Mouse (Mus musculus) MEL (cell line): ENCODE measurements at regions not wholly inside any gene's neighbourhood (a gene's known extent, or its start where the extent isn't known, plus 50 kb on each side); places are given as distances from the start of the nearest gene placed in this dataset.

Experiments used
- DNase-seq: peaks from one replicate; pipeline ENCODE4 v3.0.0; 2011; ENCODE audit warnings: low read depth, low spot score
- H3K27ac ChIP-seq: 2 replicates; pipeline ENCODE4 v1.5.1; 2012; ENCODE audit warnings: low read depth, mild to moderate bottlenecking, control low read depth, low read length, moderate library complexity; ENCODE audit not compliant: control insufficient read depth
- H3K27me3 ChIP-seq, 2 experiments: fragments of 150-350 bp in 1 of 2; sonication (generic) in 1 of 2; 2 replicates each; pipeline ENCODE4 v1.6.1; 2012; ENCODE audit warnings: low read length in 2 of 2, mild to moderate bottlenecking in 2 of 2, improper control_type of control experiment in 1 of 2, moderate library complexity in 1 of 2; ENCODE audit not compliant: insufficient read depth in 2 of 2, control insufficient read depth in 1 of 2
- H3K36me3 ChIP-seq, 2 experiments: 2 replicates each; pipeline ENCODE4 v1.6.1; 2012 to 2014; ENCODE audit warnings: low read length in 2 of 2, improper control_type of control experiment in 1 of 2, inconsistent platforms in 1 of 2, mild to moderate bottlenecking in 1 of 2; ENCODE audit not compliant: insufficient read depth in 2 of 2, control insufficient read depth in 1 of 2
- H3K4me1 ChIP-seq, 2 experiments: fragments of 150-350 bp in 1 of 2; sonication (generic) in 1 of 2; 2 replicates each; pipeline ENCODE4 v1.6.1; 2012; ENCODE audit warnings: low read length in 2 of 2, improper control_type of control experiment in 1 of 2, mild to moderate bottlenecking in 1 of 2; ENCODE audit not compliant: insufficient read depth in 2 of 2, control insufficient read depth in 1 of 2
- H3K4me3 ChIP-seq, 2 experiments: fragments of 150-350 bp in 1 of 2; sonication (generic) in 1 of 2; 2 replicates each; pipeline ENCODE4 v1.5.1; 2012; ENCODE audit warnings: low read depth in 2 of 2, low read length in 2 of 2, mild to moderate bottlenecking in 2 of 2, moderate library complexity in 2 of 2, control low read depth in 1 of 2, improper control_type of control experiment in 1 of 2; ENCODE audit not compliant: control insufficient read depth in 1 of 2, insufficient read depth in 1 of 2
- H3K79me2 ChIP-seq: 2 replicates; pipeline ENCODE4 v1.6.1; 2012; ENCODE audit warnings: mild to moderate bottlenecking, low read length, moderate library complexity; ENCODE audit not compliant: control insufficient read depth, poor library complexity, insufficient read depth
- H3K9ac ChIP-seq: 2 replicates; pipeline ENCODE4 v1.6.1; 2012; ENCODE audit warnings: low read depth, mild to moderate bottlenecking, control low read depth, low read length, moderate library complexity; ENCODE audit not compliant: control insufficient read depth, poor library complexity, severe bottlenecking
- H3K9me3 ChIP-seq: fragments of 150-350 bp; sonication (generic); replicated peaks from 2 replicates; pipeline ENCODE4 v1.6.1; 2012; ENCODE audit warnings: mild to moderate bottlenecking, low read length, improper control_type of control experiment, moderate library complexity; ENCODE audit not compliant: insufficient read depth
- BHLHE40 ChIP-seq: IDR thresholded peaks from 2 replicates; pipeline ENCODE4 v1.6.1; 2012; ENCODE audit warnings: low read depth, mild to moderate bottlenecking, inconsistent platforms, low read length, improper control_type of control experiment, borderline replicate concordance
- CTCF ChIP-seq, 3 experiments: IDR thresholded peaks in 2 of 3; conservative IDR thresholded peaks in 1 of 3; 2 replicates each; pipeline ENCODE4 v1.5.1; 2011 to 2012; ENCODE audit warnings: low read length in 3 of 3, low read depth in 2 of 3, mild to moderate bottlenecking in 2 of 3, improper control_type of control experiment in 1 of 3, inconsistent platforms in 1 of 3, mixed read lengths in 1 of 3, moderate library complexity in 1 of 3; ENCODE audit not compliant: control insufficient read depth in 1 of 3, insufficient read depth in 1 of 3, poor library complexity in 1 of 3, severe bottlenecking in 1 of 3
- EP300 ChIP-seq, 2 experiments: IDR thresholded peaks; 2 replicates each; pipeline ENCODE4 v1.6.1; 2011; ENCODE audit warnings: improper control_type of control experiment in 2 of 2, low read length in 2 of 2, low read depth in 1 of 2, mild to moderate bottlenecking in 1 of 2
- ETS1 ChIP-seq: IDR thresholded peaks from 2 replicates; pipeline ENCODE4 v1.6.1; 2012; ENCODE audit warnings: low read depth, mild to moderate bottlenecking, inconsistent platforms, low read length, improper control_type of control experiment, moderate library complexity
- GABPA ChIP-seq: IDR thresholded peaks from 2 replicates; pipeline ENCODE4 v1.6.1; 2012; ENCODE audit warnings: low read depth, mild to moderate bottlenecking, inconsistent platforms, low read length, improper control_type of control experiment, moderate library complexity
- JUND ChIP-seq: IDR thresholded peaks from 2 replicates; pipeline ENCODE4 v1.6.1; 2011; ENCODE audit warnings: low read depth, mild to moderate bottlenecking, improper control_type of control experiment, low read length
- KAT2A ChIP-seq: conservative IDR thresholded peaks from 2 replicates; pipeline ENCODE4 v1.6.1; 2012; ENCODE audit warnings: low read depth, low read length, improper control_type of control experiment, inconsistent platforms
- MAFK ChIP-seq: IDR thresholded peaks from 2 replicates; pipeline ENCODE4 v1.6.1; 2011; ENCODE audit warnings: low read depth, mild to moderate bottlenecking, low read length, improper control_type of control experiment, borderline replicate concordance
- MAX ChIP-seq: IDR thresholded peaks from 2 replicates; pipeline ENCODE4 v1.6.1; 2011; ENCODE audit warnings: low read length, improper control_type of control experiment
- MYB ChIP-seq: IDR thresholded peaks from 2 replicates; pipeline ENCODE4 v1.6.1; 2011; ENCODE audit warnings: mild to moderate bottlenecking, low read depth, low read length, improper control_type of control experiment
- MYC ChIP-seq: IDR thresholded peaks from 2 replicates; pipeline ENCODE4 v1.6.1; 2011; ENCODE audit warnings: low read depth, mild to moderate bottlenecking, low read length, improper control_type of control experiment, moderate library complexity
- NELFE ChIP-seq: IDR thresholded peaks from 2 replicates; pipeline ENCODE4 v1.6.1; 2011; ENCODE audit warnings: low read depth, low read length, improper control_type of control experiment
- POLR2A ChIP-seq, 2 experiments: IDR thresholded peaks; 2 replicates each; pipeline ENCODE4 v1.6.1; 2011 to 2012; ENCODE audit warnings: low read length in 2 of 2, mild to moderate bottlenecking in 2 of 2, control low read depth in 1 of 2, improper control_type of control experiment in 1 of 2, low read depth in 1 of 2, moderate library complexity in 1 of 2; ENCODE audit not compliant: control insufficient read depth in 1 of 2, insufficient read depth in 1 of 2, poor library complexity in 1 of 2
- POLR2AphosphoS5 ChIP-seq: IDR thresholded peaks from 2 replicates; pipeline ENCODE4 v1.6.1; 2012; ENCODE audit warnings: low read depth, borderline replicate concordance, mild to moderate bottlenecking, inconsistent platforms, low read length, moderate library complexity, mixed read lengths
- SIN3A ChIP-seq: IDR thresholded peaks from 2 replicates; pipeline ENCODE4 v1.6.1; 2012; ENCODE audit warnings: low read length, improper control_type of control experiment, inconsistent platforms
- SMC3 ChIP-seq: IDR thresholded peaks from 2 replicates; pipeline ENCODE4 v1.6.1; 2011; ENCODE audit warnings: low read depth, low read length, improper control_type of control experiment
- TCF12 ChIP-seq: IDR thresholded peaks from 2 replicates; pipeline ENCODE4 v1.6.1; 2014; ENCODE audit warnings: low read depth, mild to moderate bottlenecking, inconsistent platforms, low read length, improper control_type of control experiment, moderate library complexity
- USF1 ChIP-seq: IDR thresholded peaks from 2 replicates; pipeline ENCODE4 v1.6.1; 2014; ENCODE audit warnings: low read depth, mild to moderate bottlenecking, inconsistent platforms, low read length, improper control_type of control experiment, moderate library complexity
- USF2 ChIP-seq, 2 experiments: IDR thresholded peaks; 2 replicates each; pipeline ENCODE4 v1.6.1; 2011 to 2012; ENCODE audit warnings: improper control_type of control experiment in 2 of 2, low read length in 2 of 2, borderline replicate concordance in 1 of 2, inconsistent platforms in 1 of 2, low read depth in 1 of 2, mild to moderate bottlenecking in 1 of 2; ENCODE audit not compliant: insufficient read depth in 1 of 2
- ZMIZ1 ChIP-seq: IDR thresholded peaks from 2 replicates; pipeline ENCODE4 v1.6.1; 2012; ENCODE audit warnings: low read depth, mild to moderate bottlenecking, inconsistent platforms, low read length, improper control_type of control experiment, moderate library complexity

- no peaks in the 10 kb centered on the region for H3K9me3 ChIP-seq
- H3K27ac ChIP-seq, result no peak overlapping the region
- no peak overlapping the region for H3K9ac ChIP-seq
- no peak for DNase-seq
- no peaks in the 10 kb centered on the region for H3K27me3 ChIP-seq
- H3K4me3 ChIP-seq, result no peak overlapping the region
- H3K36me3 ChIP-seq, result no peaks in the 10 kb centered on the region
- H3K79me2 ChIP-seq, result no peaks in the 10 kb centered on the region
- TF ChIP-seq POLR2A (IDR thresholded peaks at IDR 0.05; ENCODE audit: control insufficient read depth in 1 of 2, insufficient read depth in 1 of 2, low read depth in 1 of 2, low read length in 2 of 2, poor library complexity in 1 of 2) (no peak), MYC (no peak), TCF12 (no peak), GABPA (no peak), MAFK (no peak), BHLHE40 (no peak), SMC3 (no peak), ETS1 (no peak), JUND (no peak), NELFE (no peak), MAX (no peak), CTCF (IDR thresholded peaks at IDR 0.05 in 2 of 3, conservative IDR thresholded peaks at IDR 0.05 in 1 of 3; ENCODE audit: control insufficient read depth in 1 of 3, insufficient read depth in 1 of 3, low read depth in 2 of 3, low read length in 3 of 3, poor library complexity in 1 of 3, severe bottlenecking in 1 of 3) (no peak), MYB (no peak), KAT2A (no peak), USF2 (IDR thresholded peaks at IDR 0.05; ENCODE audit: borderline replicate concordance in 1 of 2, insufficient read depth in 1 of 2, low read depth in 1 of 2, low read length in 2 of 2) (no peak), ZMIZ1 (no peak), SIN3A (no peak), USF1 (no peak)
- TF ChIP-seq, all 39 proteins: peak for 0
- no peaks in the 10 kb centered on the region for H3K4me1 ChIP-seq
Observed at GRCm38 (mm10) chr1:157705364-157705763, 198.8 kb downstream of the Sec16b start.

DNA sequence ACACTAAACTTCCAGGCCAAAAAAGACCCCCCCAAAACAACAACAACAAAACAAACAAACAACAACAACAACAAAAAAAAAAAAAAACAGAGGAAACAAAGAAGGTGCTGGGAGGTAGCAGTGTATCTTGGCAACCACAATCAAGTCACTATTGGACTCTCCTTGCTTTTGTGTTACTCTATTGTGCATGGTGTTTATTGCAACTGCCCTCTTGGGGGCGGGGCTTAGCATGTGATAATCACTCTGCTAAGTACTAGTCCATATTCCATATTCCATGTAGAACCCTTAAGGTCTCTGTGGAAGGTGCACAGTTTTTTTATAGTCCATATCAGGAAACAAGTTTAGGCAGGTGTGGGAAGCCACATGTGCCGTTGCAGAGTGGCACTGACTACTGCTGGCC is 200.7 kb downstream of the Sec16b start:
- no peaks in the 10 kb centered on the region for H3K27me3 ChIP-seq
- no peak overlapping the region for H3K4me3 ChIP-seq
- H3K79me2 ChIP-seq, result no peaks in the 10 kb centered on the region
- no peak for DNase-seq
- no peak for TF ChIP-seq MYB
- no peak for TF ChIP-seq MAFK
- TF ChIP-seq POLR2AphosphoS5, result no peak
- no peak for TF ChIP-seq SIN3A
- TF ChIP-seq EP300 (IDR thresholded peaks at IDR 0.05; ENCODE audit: low read depth in 1 of 2, low read length in 2 of 2), result no peak
- H3K9ac ChIP-seq, result no peak overlapping the region
- no peaks in the 10 kb centered on the region for H3K36me3 ChIP-seq
- H3K9me3 ChIP-seq, result no peaks in the 10 kb centered on the region
- H3K27ac ChIP-seq, result no peak overlapping the region
- H3K4me1 ChIP-seq, result no peaks in the 10 kb centered on the region
